Mouse (Mus musculus) embryonic facial prominence, embryonic 10.5 days (tissue): ENCODE results near the gene Was. TPM values are rescaled to one million over a fixed set of nuclear protein-coding genes. Genes with fewer than 3 reads are reported as not detected.
"Not testable (repeated sequence)": the region's sequence is repeated elsewhere in the genome, so short reads cannot be mapped to it uniquely, and the experiment has no call there.

Experiments
- DNase-seq: peaks from one replicate; pipeline ENCODE4 v3.0.0-alpha.2; 2017; ENCODE audit warnings: low spot score
- H3K27ac ChIP-seq: fragments of 300-500 bp; sonication (generic); replicated peaks from 2 replicates; pipeline ENCODE4 v1.5.1; 2016; ENCODE audit warnings: mild to moderate bottlenecking
- H3K27me3 ChIP-seq: fragments of 300-500 bp; sonication (generic); replicated peaks from 2 replicates; pipeline ENCODE4 v1.6.1; 2016; ENCODE audit warnings: low read depth, mild to moderate bottlenecking; ENCODE audit not compliant: poor library complexity, severe bottlenecking
- H3K36me3 ChIP-seq: fragments of 300-500 bp; sonication (generic); replicated peaks from 2 replicates; pipeline ENCODE4 v1.6.1; 2016; ENCODE audit warnings: mild to moderate bottlenecking, moderate library complexity
- H3K4me1 ChIP-seq: fragments of 300-500 bp; sonication (generic); 2 replicates; pipeline ENCODE4 v1.6.1; 2016
- H3K4me3 ChIP-seq: fragments of 300-500 bp; sonication (generic); 2 replicates; pipeline ENCODE4 v1.5.1; 2016; ENCODE audit warnings: mild to moderate bottlenecking, moderate library complexity
- H3K9me3 ChIP-seq: fragments of 300-500 bp; sonication (generic); 2 replicates; pipeline ENCODE4 v1.6.1; 2016; ENCODE audit warnings: mild to moderate bottlenecking
- WGBS: fragments of 180-500 bp; shearing (Covaris S2); methylation state at CpG from one replicate; pipeline ENCODE4 v1.1.7; 2016; 5-methylcytosine and 5-hydroxymethylcytosine counted together
- polyA plus RNA-seq: library from polyadenylated mRNA; unstranded; fragments of >200 nt; fragmentation: Nextera tagmentation; extraction: Ambion mirVana; gene quantifications from 2 replicates; pipeline ENCODE4 v1.2.1, GENCODE M21; 2016

Was gene
- polyA plus RNA-seq, 1 experiment from 2014 or later = 0.14 TPM

- WGBS = 68% methylated on average over 4 of the region's 4 CpGs
Observed at GRCm38 (mm10) chrX:8099435-8099834, 9.1 kb upstream of the Was start.

GRCm38 (mm10) chrX:8096787-8097242 lies 6.5 kb upstream of the Was start:
- 12% methylated on average over 19 of the region's 19 CpGs for WGBS
- Histone ChIP-seq H3K27me3 (no peaks in the 10 kb centered on the region), H3K27ac (peak overlapping the region; percentile 80), H3K9me3 (no peaks in the 10 kb centered on the region), H3K36me3 (no peaks in the 10 kb centered on the region), H3K4me3 (peak overlapping the region; percentile 47), H3K4me1 (peaks cover 9% of the 10 kb centered on the region)
- peak; percentile 93 for DNase-seq

More at GRCm38 (mm10) chrX:8099435-8099834, 9.1 kb upstream of the Was start:
- no peaks in the 10 kb centered on the region for H3K36me3 ChIP-seq
- peaks cover 9% of the 10 kb centered on the region for H3K4me1 ChIP-seq
- H3K27ac ChIP-seq = no peak overlapping the region
- H3K4me3 ChIP-seq = no peak overlapping the region
- no peak for DNase-seq
- no peaks in the 10 kb centered on the region for H3K27me3 ChIP-seq
- H3K9me3 ChIP-seq = no peaks in the 10 kb centered on the region

GRCm38 (mm10) chrX:8096068-8096786 lies 5.9 kb upstream of the Was start:
- Histone ChIP-seq H3K27ac (peak overlapping the region; percentile 80), H3K4me3 (peak overlapping the region; percentile 47)
- 16% methylated on average over 36 of the region's 48 CpGs for WGBS
- not testable (repeated sequence) for H3K27me3 ChIP-seq, H3K4me1 ChIP-seq, H3K36me3 ChIP-seq, H3K9me3 ChIP-seq, DNase-seq

- Histone ChIP-seq H3K27me3 (no peaks in the 10 kb centered on the region), H3K36me3 (no peaks in the 10 kb centered on the region), H3K27ac (no peak overlapping the region), H3K4me1 (peaks cover 4% of the 10 kb centered on the region; the same call in 1 of the 2 replicates), H3K4me3 (peak overlapping the region; percentile 46), H3K9me3 (no peaks in the 10 kb centered on the region)
- WGBS = 86% methylated on average over 10 of the region's 10 CpGs
- no peak for DNase-seq
Observed at GRCm38 (mm10) chrX:8095546-8095945, 5.2 kb upstream of the Was start.

GRCm38 (mm10) chrX:8090954-8091347 lies 653 bp upstream of the Was start:
- not testable (repeated sequence) for H3K36me3 ChIP-seq, H3K27ac ChIP-seq, H3K9me3 ChIP-seq, H3K27me3 ChIP-seq, H3K4me1 ChIP-seq, DNase-seq, H3K4me3 ChIP-seq
- WGBS = 80% methylated on average over 5 of the region's 5 CpGs

GRCm38 (mm10) chrX:8089746-8090145 lies 552 bp downstream of the Was start:
- Histone ChIP-seq H3K9me3 (0 out of 2 replicates have a peak, but pooled peaks cover 3% of the 10 kb centered on the region), H3K27ac (no peak overlapping the region), H3K36me3 (no peaks in the 10 kb centered on the region), H3K4me3 (no peak overlapping the region), H3K4me1 (no peaks in the 10 kb centered on the region), H3K27me3 (no peaks in the 10 kb centered on the region)
- 84% methylated on average over 3 of the region's 3 CpGs for WGBS
- DNase-seq = no peak

GRCm38 (mm10) chrX:8085611-8086010 lies 4.7 kb downstream of the Was start:
- H3K36me3 ChIP-seq = no peaks in the 10 kb centered on the region
- no peak for DNase-seq
- no peak overlapping the region for H3K27ac ChIP-seq
- H3K4me3 ChIP-seq = no peak overlapping the region
- WGBS = 88% methylated on average over 8 of the region's 8 CpGs
- no peaks in the 10 kb centered on the region for H3K27me3 ChIP-seq
- 0 out of 2 replicates have a peak, but pooled peaks cover 3% of the 10 kb centered on the region for H3K9me3 ChIP-seq
- no peaks in the 10 kb centered on the region for H3K4me1 ChIP-seq

- Histone ChIP-seq H3K4me1 (no peaks in the 10 kb centered on the region), H3K9me3 (0 out of 2 replicates have a peak, but pooled peaks cover 3% of the 10 kb centered on the region)
- 89% methylated on average over 6 of the region's 6 CpGs for WGBS
Observed at GRCm38 (mm10) chrX:8084771-8085259, 5.5 kb downstream of the Was start.

GRCm38 (mm10) chrX:8075104-8075503 lies 15.2 kb downstream of the Was start:
- 34% methylated on average over 3 of the region's 3 CpGs for WGBS
- Histone ChIP-seq H3K36me3 (peaks cover 25% of the 10 kb centered on the region), H3K4me1 (peaks cover 4% of the 10 kb centered on the region), H3K9me3 (peaks cover 6% of the 10 kb centered on the region; the same call in 1 of the 2 replicates), H3K27ac (peak overlapping the region; percentile 92), H3K4me3 (peak overlapping the region; percentile 69), H3K27me3 (no peaks in the 10 kb centered on the region)
- no peak for DNase-seq

More at GRCm38 (mm10) chrX:8084771-8085259, 5.5 kb downstream of the Was start:
- Histone ChIP-seq H3K36me3 (no peaks in the 10 kb centered on the region), H3K27me3 (no peaks in the 10 kb centered on the region), H3K4me3 (no peak overlapping the region), H3K27ac (no peak overlapping the region)
- DNase-seq = no peak

- peaks cover 6% of the 10 kb centered on the region; the same call in 1 of the 2 replicates for H3K9me3 ChIP-seq
- H3K4me3 ChIP-seq = peak within 1 kb of the TSS; percentile 69
Observed at GRCm38 (mm10) chrX:8074430-8075014, 15.8 kb downstream of the Was start, which contains the start of gene Suv39h1. Suv39h1 (minus strand) TSS chrX:8074760.

GRCm38 (mm10) chrX:8073881-8074429 lies 16.3 kb downstream of the Was start:
- Histone ChIP-seq H3K27me3 (no peaks in the 10 kb centered on the region), H3K27ac (peak overlapping the region; percentile 92), H3K4me1 (peaks cover 4% of the 10 kb centered on the region), H3K36me3 (peaks cover 37% of the 10 kb centered on the region), H3K9me3 (peaks cover 6% of the 10 kb centered on the region; the same call in 1 of the 2 replicates), H3K4me3 (peak overlapping the region; percentile 69)
- 12% methylated on average over 64 of the region's 64 CpGs for WGBS
- peak; percentile 49 for DNase-seq

More at GRCm38 (mm10) chrX:8074430-8075014, 15.8 kb downstream of the Was start, which contains the start of gene Suv39h1:
- WGBS = 13% methylated on average over 46 of the region's 46 CpGs
- peak; percentile 94 for DNase-seq
- peaks cover 31% of the 10 kb centered on the region for H3K36me3 ChIP-seq
- no peaks in the 10 kb centered on the region for H3K27me3 ChIP-seq
- peaks cover 4% of the 10 kb centered on the region for H3K4me1 ChIP-seq
- H3K27ac ChIP-seq = peak within 1 kb of the TSS; percentile 92

- H3K4me3 ChIP-seq = no peak overlapping the region
- H3K9me3 ChIP-seq = peaks cover 2% of the 10 kb centered on the region; the same call in 1 of the 2 replicates
- H3K27me3 ChIP-seq = no peaks in the 10 kb centered on the region
- H3K4me1 ChIP-seq = peaks cover 4% of the 10 kb centered on the region; the same call in 1 of the 2 replicates
- WGBS = 98% methylated on average over 1 of the region's 1 CpGs
- H3K36me3 ChIP-seq = peaks cover 85% of the 10 kb centered on the region
- no peak for DNase-seq
- no peak overlapping the region for H3K27ac ChIP-seq
Observed at GRCm38 (mm10) chrX:8069166-8069565, 21.1 kb downstream of the Was start.
